Mouse (Mus musculus) neural tube, embryonic 11.5 days (tissue): ENCODE measurements around the gene Os9. TPM values are rescaled to one million over a fixed set of nuclear protein-coding genes. Genes with fewer than 3 reads are reported as not detected.

Experiments used
- ATAC-seq: fragments of 200-750 bp; cut with Nextera tagmentation; 2 replicates; pipeline ENCODE4 v1.8.0; 2017; ENCODE audit warnings: moderate number of reproducible peaks, mild to moderate bottlenecking, moderate TSS enrichment, moderate library complexity; ENCODE audit not compliant: insufficient read depth, low FRiP score, low TSS enrichment
- DNase-seq: peaks from one replicate; pipeline ENCODE4 v3.0.0-alpha.2; 2015; ENCODE audit warnings: low spot score
- H3K27ac ChIP-seq: fragments of 300-500 bp; sonication (generic); 2 replicates; pipeline ENCODE4 v1.5.1; 2014; ENCODE audit warnings: low read depth, mild to moderate bottlenecking, low read length
- H3K27me3 ChIP-seq: fragments of 300-500 bp; sonication (generic); 2 replicates; pipeline ENCODE4 v1.6.1; 2014; ENCODE audit warnings: mild to moderate bottlenecking, low read length, mixed read lengths; ENCODE audit not compliant: control insufficient read depth, insufficient read depth
- H3K36me3 ChIP-seq: fragments of 300-500 bp; sonication (generic); 2 replicates; pipeline ENCODE4 v1.6.1; 2014; ENCODE audit warnings: mild to moderate bottlenecking, low read length, moderate library complexity, mixed read lengths; ENCODE audit not compliant: control insufficient read depth, insufficient read depth
- H3K4me1 ChIP-seq: fragments of 300-500 bp; sonication (generic); 2 replicates; pipeline ENCODE4 v1.6.1; 2014; ENCODE audit warnings: low read length, mixed read lengths; ENCODE audit not compliant: control insufficient read depth, insufficient read depth
- H3K4me2 ChIP-seq: fragments of 300-500 bp; sonication (generic); 2 replicates; pipeline ENCODE4 v1.6.1; 2014; ENCODE audit warnings: low read depth, mild to moderate bottlenecking, moderate library complexity
- H3K4me3 ChIP-seq: fragments of 300-500 bp; sonication (generic); 2 replicates; pipeline ENCODE4 v1.5.1; 2014; ENCODE audit warnings: low read depth, low read length
- H3K9ac ChIP-seq: fragments of 300-500 bp; sonication (generic); 2 replicates; pipeline ENCODE4 v1.6.1; 2014; ENCODE audit warnings: mild to moderate bottlenecking, low read length
- H3K9me3 ChIP-seq: fragments of 300-500 bp; sonication (generic); 2 replicates; pipeline ENCODE4 v1.6.1; 2016; ENCODE audit warnings: low read length; ENCODE audit not compliant: control insufficient read depth
- WGBS: fragments of 180-500 bp; shearing (Covaris S2); extraction: QIAGEN DNeasy Blood & Tissue Kit; methylation state at CpG from one replicate; pipeline ENCODE4 v1.1.7; 2014; 5-methylcytosine and 5-hydroxymethylcytosine counted together
- polyA plus RNA-seq: library from polyadenylated mRNA; unstranded; fragments of >200 nt; fragmentation: Nextera tagmentation; extraction: Ambion mirVana; gene quantifications from 2 replicates; pipeline ENCODE4 v1.2.1, GENCODE M21; 2014

The Os9 gene
- polyA plus RNA-seq, 1 experiment from 2014 or later = 68.9 TPM

GRCm38 (mm10) chr10:127127711-127128279 lies 6.9 kb upstream of the Os9 start:
- 85% methylated on average over 7 of the region's 7 CpGs for WGBS
- no peaks in the 10 kb centered on the region for H3K27me3 ChIP-seq
- no peak for ATAC-seq

DNA sequence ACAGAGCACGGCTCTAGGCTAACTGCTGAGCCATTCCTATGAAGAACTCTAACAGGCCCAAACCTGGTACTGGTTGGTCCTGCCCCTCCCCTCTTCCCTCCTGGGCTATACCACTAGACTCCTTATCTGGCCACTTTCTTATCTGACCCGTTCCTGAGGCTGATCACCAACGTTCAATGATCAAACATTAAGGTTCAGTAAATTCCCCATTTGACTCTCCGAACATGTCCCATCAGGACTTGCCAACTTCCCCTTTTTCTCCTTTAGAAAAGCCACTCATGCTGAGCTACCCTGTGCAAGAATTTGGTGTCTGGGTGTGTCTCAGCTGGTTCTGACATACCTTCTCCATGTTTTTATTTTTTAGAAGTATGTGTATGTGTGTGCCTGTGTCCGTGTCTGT lies 5.6 kb upstream of the Os9 start:
- ATAC-seq = no peak
- H3K27ac ChIP-seq = no peak overlapping the region
- H3K27me3 ChIP-seq = no peaks in the 10 kb centered on the region
- no peaks in the 10 kb centered on the region for H3K36me3 ChIP-seq
- H3K4me1 ChIP-seq = peaks cover 8% of the 10 kb centered on the region; the same call in 1 of the 2 replicates
- no peak overlapping the region for H3K9ac ChIP-seq
- no peak overlapping the region for H3K4me2 ChIP-seq
- DNase-seq = no peak
- WGBS = 92% methylated on average over 5 of the region's 5 CpGs
- H3K9me3 ChIP-seq = no peaks in the 10 kb centered on the region
- no peak overlapping the region for H3K4me3 ChIP-seq

More at GRCm38 (mm10) chr10:127127711-127128279, 6.9 kb upstream of the Os9 start:
- DNase-seq = no peak
- Histone ChIP-seq H3K4me3 (no peak overlapping the region), H3K4me2 (no peak overlapping the region), H3K9me3 (no peaks in the 10 kb centered on the region), H3K27ac (no peak overlapping the region), H3K4me1 (peaks cover 6% of the 10 kb centered on the region; the same call in 1 of the 2 replicates), H3K9ac (no peak overlapping the region), H3K36me3 (no peaks in the 10 kb centered on the region)

DNA sequence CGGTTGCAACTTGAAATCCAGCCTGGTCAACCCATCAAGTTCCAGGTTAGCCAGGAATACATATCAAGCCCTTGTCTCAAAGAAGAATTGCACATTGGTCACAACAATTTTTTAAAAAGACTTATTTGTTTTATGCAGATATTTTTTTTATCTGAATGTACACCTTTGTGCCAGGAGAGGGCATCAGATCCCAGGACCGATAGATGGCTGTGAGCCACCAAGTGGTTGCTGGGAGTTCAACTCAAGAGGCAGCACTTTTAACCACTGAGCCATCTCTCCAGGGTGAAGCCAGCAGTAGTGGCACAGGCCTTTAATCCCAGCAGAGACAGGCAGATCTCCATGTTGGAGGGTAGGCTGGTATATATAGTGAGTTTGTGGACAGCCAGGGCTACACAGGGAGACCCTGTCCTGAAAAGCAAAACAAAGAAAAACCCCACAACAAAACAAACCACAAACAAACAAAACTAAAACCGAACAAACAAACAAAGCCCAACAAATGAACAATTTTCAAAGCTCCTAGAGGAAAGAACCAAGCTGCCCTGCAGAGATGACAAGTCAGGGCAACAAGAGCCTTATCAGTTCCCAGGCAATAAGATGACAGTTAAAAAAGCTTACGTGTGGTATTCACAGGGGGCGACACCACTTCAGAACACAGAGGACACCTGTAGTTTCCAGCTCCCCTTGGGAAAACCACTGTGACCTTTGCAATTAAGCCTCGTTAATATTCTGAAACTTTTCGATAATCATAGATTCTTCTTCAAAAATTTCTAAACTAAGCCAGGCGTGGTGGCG lies 4.5 kb upstream of the Os9 start:
- H3K4me2 ChIP-seq = no peak overlapping the region
- H3K9me3 ChIP-seq = no peaks in the 10 kb centered on the region
- peaks cover 10% of the 10 kb centered on the region for H3K4me1 ChIP-seq
- DNase-seq (peak; percentile 21), ATAC-seq (no peak)
- WGBS = 79% methylated on average over 9 of the region's 9 CpGs
- H3K36me3 ChIP-seq = no peaks in the 10 kb centered on the region
- H3K27ac ChIP-seq = no peak overlapping the region
- no peak overlapping the region for H3K9ac ChIP-seq
- H3K27me3 ChIP-seq = no peaks in the 10 kb centered on the region
- H3K4me3 ChIP-seq = no peak overlapping the region

GRCm38 (mm10) chr10:127123436-127123805 lies 2.5 kb upstream of the Os9 start:
- Histone ChIP-seq H3K4me1 (peaks cover 15% of the 10 kb centered on the region), H3K4me3 (peak overlapping the region; percentile 19), H3K9ac (0 out of 2 replicates have a peak overlapping the region, but pooled peaks have one; percentile 39), H3K9me3 (no peaks in the 10 kb centered on the region), H3K4me2 (peak overlapping the region; percentile 49), H3K27ac (no peak overlapping the region), H3K27me3 (no peaks in the 10 kb centered on the region), H3K36me3 (0 out of 2 replicates have a peak, but pooled peaks cover 4% of the 10 kb centered on the region)
- WGBS = 12% methylated on average over 4 of the region's 4 CpGs
- no peak for ATAC-seq
- DNase-seq = peak; percentile 62

DNA sequence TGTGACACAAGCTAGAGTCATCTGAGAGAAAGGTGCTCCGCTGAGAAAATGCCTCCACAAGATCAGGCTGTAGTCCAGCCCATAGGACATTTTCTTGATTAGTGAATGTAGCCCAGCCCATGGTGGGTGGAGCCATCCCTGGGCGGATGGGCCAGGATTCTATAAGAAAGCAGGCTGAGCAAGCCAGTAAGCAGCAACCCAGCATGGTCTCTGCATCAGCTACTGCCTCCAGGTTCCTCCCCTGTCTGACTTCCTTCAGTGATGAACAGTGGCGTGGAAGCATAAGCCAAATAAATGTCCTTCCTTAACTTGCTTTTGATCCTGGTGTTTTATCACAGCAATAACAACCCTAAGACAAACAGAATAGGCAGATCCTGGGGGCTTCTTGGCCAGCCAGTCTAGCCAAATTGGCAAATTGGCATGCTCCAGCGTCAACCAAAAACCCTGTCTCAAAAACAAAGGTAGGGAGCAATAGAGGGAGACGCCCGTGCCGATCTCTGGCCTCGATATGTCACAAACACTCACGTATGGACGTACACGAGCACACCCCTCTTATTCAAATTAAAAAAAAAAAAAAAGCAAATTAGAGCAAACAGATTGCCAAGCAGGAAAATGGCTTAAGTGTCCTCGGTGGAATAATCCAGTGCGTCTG lies 2.0 kb upstream of the Os9 start:
- H3K4me2 ChIP-seq = peak overlapping the region; percentile 49
- no peaks in the 10 kb centered on the region for H3K9me3 ChIP-seq
- 0 out of 2 replicates have a peak, but pooled peaks cover 4% of the 10 kb centered on the region for H3K36me3 ChIP-seq
- no peaks in the 10 kb centered on the region for H3K27me3 ChIP-seq
- peak overlapping the region; percentile 19 for H3K4me3 ChIP-seq
- ATAC-seq (no peak), DNase-seq (peak; percentile 54)
- WGBS = 12% methylated on average over 13 of the region's 13 CpGs
- H3K4me1 ChIP-seq = peaks cover 15% of the 10 kb centered on the region
- H3K9ac ChIP-seq = peak overlapping the region; percentile 39; the same call in 1 of the 2 replicates
- H3K27ac ChIP-seq = 0 out of 2 replicates have a peak overlapping the region, but pooled peaks have one; percentile 34

- WGBS = 81% methylated on average over 3 of the region's 3 CpGs
- Histone ChIP-seq H3K36me3 (peaks cover 6% of the 10 kb centered on the region; the same call in 1 of the 2 replicates), H3K27ac (no peak overlapping the region), H3K27me3 (no peaks in the 10 kb centered on the region), H3K4me3 (no peak overlapping the region), H3K4me1 (peaks cover 15% of the 10 kb centered on the region), H3K9ac (0 out of 2 replicates have a peak overlapping the region, but pooled peaks have one; percentile 6), H3K9me3 (no peaks in the 10 kb centered on the region), H3K4me2 (peak overlapping the region; percentile 22; the same call in 1 of the 2 replicates)
- no peak for ATAC-seq
- no peak for DNase-seq
Measured at GRCm38 (mm10) chr10:127122018-127122417, 1.1 kb upstream of the Os9 start.

DNA sequence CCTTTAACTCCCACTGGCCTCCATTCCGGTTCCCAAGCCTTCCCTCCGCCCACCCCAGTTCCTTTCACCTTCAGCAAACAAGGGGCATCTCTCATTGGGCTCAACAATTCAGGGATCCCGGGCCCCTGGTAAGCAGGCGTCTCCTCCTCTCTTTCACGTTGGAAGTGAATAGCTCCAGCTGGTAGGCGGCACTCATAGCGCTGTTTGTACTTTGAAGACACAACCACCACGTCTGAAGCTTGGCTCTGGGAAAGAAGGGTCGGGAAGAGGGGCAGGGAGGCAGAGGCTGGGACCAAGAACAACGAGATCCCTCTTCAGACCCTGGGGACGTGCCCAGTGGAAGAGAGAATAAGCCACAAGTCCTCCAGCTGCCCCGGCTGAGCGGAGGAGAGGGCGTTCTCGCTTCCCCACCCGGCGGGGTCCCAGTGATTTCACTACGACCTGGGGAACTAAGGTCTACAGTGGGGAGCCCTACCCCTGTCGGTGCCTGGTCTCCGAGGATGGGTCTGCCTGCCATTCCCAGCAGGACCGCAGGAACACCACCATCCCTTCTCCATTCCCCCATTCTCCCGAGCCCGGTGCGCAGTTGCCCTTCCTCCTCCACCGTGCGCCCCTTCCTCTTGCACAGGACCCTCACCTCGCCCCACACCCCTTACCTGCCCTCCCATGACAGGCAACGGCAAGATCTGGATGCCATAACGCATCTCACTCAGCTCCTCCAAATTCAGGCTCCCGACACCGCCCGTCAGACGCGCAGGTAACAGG lies 448 bp downstream of the Os9 start:
- DNase-seq (no peak), ATAC-seq (peak; percentile 48; the same call in 1 of the 2 replicates)
- no peak overlapping the region for H3K27ac ChIP-seq
- H3K4me3 ChIP-seq = peak overlapping the region; percentile 72
- peaks cover 15% of the 10 kb centered on the region for H3K4me1 ChIP-seq
- peak overlapping the region; percentile 70 for H3K9ac ChIP-seq
- WGBS = 3% methylated on average over 34 of the region's 34 CpGs
- H3K9me3 ChIP-seq = no peaks in the 10 kb centered on the region
- no peaks in the 10 kb centered on the region for H3K27me3 ChIP-seq
- H3K36me3 ChIP-seq = peaks cover 9% of the 10 kb centered on the region
- H3K4me2 ChIP-seq = peak overlapping the region; percentile 94

DNA sequence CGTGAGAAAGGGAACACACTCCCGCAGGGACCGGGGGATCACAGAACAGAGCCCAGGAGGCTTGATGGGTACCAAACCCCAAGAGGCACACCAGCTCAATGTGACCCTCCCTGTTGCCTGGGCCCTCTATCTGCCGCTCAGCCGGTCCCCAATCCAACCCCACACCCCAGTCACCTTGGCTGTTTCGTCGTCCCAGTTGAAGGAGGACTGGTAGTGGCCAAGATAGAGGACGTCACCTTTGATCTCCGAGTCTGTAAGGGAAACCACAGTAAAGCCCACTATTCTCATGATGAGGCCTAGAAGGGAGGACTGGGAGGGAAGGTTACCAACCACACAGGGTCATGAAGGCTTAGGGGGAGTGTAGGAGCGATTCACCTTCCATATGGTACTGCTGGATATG lies 1.7 kb downstream of the Os9 start:
- Histone ChIP-seq H3K4me3 (no peak overlapping the region), H3K36me3 (peaks cover 9% of the 10 kb centered on the region), H3K4me2 (no peak overlapping the region), H3K27ac (no peak overlapping the region), H3K9ac (no peak overlapping the region), H3K27me3 (no peaks in the 10 kb centered on the region), H3K9me3 (no peaks in the 10 kb centered on the region), H3K4me1 (peaks cover 15% of the 10 kb centered on the region)
- ATAC-seq = no peak
- no peak for DNase-seq
- 96% methylated on average over 10 of the region's 10 CpGs for WGBS
